Mouse (Mus musculus): ENCODE measurements around the gene Sh3bgrl2. TPM values are rescaled to one million over a fixed set of nuclear protein-coding genes. Genes with fewer than 3 reads are reported as not detected.
"Not testable (repeated sequence)": the region's sequence is repeated elsewhere in the genome, so short reads cannot be mapped to it uniquely, and the experiment has no call there.

Sh3bgrl2 gene
- polyA plus RNA-seq (2012; rRNA removed) = 4.5 and 7.3 TPM in 2 replicates

DNA sequence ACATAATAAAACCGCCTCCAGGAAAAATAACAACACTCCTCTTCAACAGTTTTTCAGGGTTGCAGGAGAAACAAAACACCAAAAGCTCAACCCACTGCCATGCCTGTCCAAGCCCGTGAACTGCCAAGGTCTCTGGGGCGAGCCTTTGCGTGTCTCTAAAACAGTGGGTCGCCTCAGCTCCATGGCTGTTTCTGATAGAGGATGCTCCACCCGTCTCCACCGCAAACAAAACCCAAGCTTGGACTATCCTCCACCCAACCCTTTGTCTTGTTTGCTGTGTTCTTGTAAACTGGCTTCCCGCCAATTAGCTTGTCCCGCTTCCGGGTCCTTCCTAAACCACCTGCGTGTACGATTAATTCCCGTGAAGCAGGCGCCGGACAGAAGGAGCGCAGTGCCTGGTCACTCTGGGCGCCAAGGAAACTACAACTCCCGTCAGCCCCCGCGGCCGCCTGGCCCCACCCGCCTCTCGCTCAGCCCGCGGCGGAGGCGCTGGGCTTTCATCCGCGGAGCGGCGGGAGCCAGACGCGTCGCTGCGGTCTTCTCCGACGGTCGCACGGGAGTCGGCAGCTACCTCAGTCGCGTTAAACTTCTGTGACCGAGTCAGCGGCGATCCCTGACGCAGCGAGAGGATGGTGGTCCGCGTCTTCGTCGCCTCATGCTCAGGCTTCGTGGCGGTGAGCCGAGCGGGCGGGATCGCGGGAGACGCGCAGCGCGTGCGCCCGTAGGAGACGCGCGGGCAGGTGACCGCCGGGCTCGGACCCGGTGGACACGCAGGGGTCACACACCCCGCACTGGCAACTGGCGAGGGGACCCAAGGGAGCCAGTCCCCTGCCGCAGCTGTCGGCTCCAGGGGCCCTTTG lies at the start of gene Sh3bgrl2:
TSS of gene Sh3bgrl2 (plus strand) at position 498 of the 860 bp plus-strand sequence.
- H3K4me1 ChIP-seq (ENCODE audit: control insufficient read depth, insufficient read depth, low read length) = no peaks in the 10 kb centered on the region
- TF ChIP-seq CTCF (IDR thresholded peaks at IDR 0.05; ENCODE audit: insufficient read depth, low read length) (no peak), POLR2A (IDR thresholded peaks at IDR 0.05; ENCODE audit: borderline replicate concordance, extremely low read depth, low read depth, low read length) (peak; percentile 73; the same call in 1 of the 2 replicates)
- WGBS = 3% methylated on average over 76 of the region's 76 CpGs
- peak within 1 kb of the TSS; percentile 95 for H3K4me3 ChIP-seq (replicated peaks; ENCODE audit: extremely low read depth, low read depth, low read length)
- peak; percentile 84 for DNase-seq

DNA sequence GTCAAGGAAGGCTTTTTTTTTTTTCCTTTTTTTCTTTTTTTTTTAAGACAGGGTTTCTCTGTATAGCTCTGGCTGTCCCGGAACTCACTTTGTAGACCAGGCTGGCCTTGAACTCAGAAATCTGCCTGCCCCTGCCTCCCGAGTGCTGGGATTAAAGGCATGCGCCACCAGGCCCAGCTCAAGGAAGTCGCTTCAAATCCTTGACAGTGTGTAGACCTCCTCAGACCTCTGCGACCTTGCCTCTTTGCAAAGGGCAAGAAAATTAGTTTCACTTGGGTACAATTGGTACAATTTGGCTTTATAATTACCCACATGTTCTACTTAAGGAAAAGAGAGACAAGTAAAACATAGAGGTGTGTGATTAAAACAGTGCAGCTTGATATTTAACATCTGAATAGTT lies 29.0 kb upstream of the Sh3bgrl2 start:
- WGBS = 86% methylated on average over 5 of the region's 5 CpGs
- H3K4me1 ChIP-seq (ENCODE audit: control insufficient read depth, insufficient read depth, low read length); H3K4me3 ChIP-seq (replicated peaks; ENCODE audit: extremely low read depth, low read depth, low read length); DNase-seq: not testable (repeated sequence)

- WGBS = 72% methylated on average over 6 of the region's 6 CpGs
- no peak for TF ChIP-seq POLR2A (IDR thresholded peaks at IDR 0.05; ENCODE audit: borderline replicate concordance, extremely low read depth, low read depth, low read length)
- no peak for TF ChIP-seq CTCF (IDR thresholded peaks at IDR 0.05; ENCODE audit: insufficient read depth, low read length)
- H3K4me3 ChIP-seq (replicated peaks; ENCODE audit: extremely low read depth, low read depth, low read length) = no peak overlapping the region
- no peak for DNase-seq
- H3K4me1 ChIP-seq (ENCODE audit: control insufficient read depth, insufficient read depth, low read length) = no peaks in the 10 kb centered on the region
Observed at GRCm38 (mm10) chr9:83519510-83520155, 28.5 kb upstream of the Sh3bgrl2 start.

DNA sequence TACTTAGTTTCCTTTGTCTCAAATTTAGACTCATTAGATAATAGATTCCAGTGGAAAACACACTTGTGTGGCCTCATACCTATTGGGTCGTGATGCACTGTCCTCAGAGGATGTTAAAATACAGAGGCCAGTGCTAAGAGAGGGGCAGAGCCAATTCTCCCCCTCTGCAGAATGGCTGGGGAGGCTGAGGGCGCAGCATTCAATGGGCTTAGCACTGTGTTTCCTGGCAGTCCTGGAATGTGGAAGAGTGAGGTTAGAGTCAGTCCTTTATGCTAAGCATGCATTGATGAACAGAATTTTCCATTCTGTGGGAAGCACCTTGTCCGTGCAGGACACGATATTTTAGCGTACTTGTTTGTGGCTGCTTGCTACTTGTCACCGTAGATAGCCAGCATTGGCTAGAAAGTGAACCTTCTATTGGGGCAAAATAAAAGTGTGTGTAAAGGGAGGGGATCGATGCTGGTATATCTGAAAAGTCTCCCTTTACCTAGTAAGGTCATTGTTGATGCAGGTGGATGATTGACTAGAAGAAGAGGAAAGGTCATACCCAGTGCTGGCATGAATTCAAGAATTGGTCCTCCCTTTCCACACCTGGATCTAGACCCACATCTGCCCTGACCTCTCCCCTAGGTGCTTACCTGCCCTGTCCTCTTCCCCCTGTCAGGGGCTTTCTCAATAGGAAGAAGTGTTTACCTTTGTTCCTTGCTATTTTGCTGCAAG lies 20.6 kb upstream of the Sh3bgrl2 start:
- no peaks in the 10 kb centered on the region for H3K4me1 ChIP-seq (ENCODE audit: control insufficient read depth, insufficient read depth, low read length)
- no peak for DNase-seq
- WGBS = 70% methylated on average over 7 of the region's 7 CpGs

GRCm38 (mm10) chr9:83533044-83533769 lies 14.9 kb upstream of the Sh3bgrl2 start:
- 61% methylated on average over 5 of the region's 5 CpGs for WGBS
- no peak for DNase-seq
- TF ChIP-seq CTCF (IDR thresholded peaks at IDR 0.05; ENCODE audit: insufficient read depth, low read length) (no peak), POLR2A (IDR thresholded peaks at IDR 0.05; ENCODE audit: borderline replicate concordance, extremely low read depth, low read depth, low read length) (no peak)
- no peaks in the 10 kb centered on the region for H3K4me1 ChIP-seq (ENCODE audit: control insufficient read depth, insufficient read depth, low read length)
- H3K4me3 ChIP-seq (replicated peaks; ENCODE audit: extremely low read depth, low read depth, low read length) = no peak overlapping the region

More for the DNA sequence above, 20.6 kb upstream of the Sh3bgrl2 start:
- no peak overlapping the region for H3K4me3 ChIP-seq (replicated peaks; ENCODE audit: extremely low read depth, low read depth, low read length)
- TF ChIP-seq CTCF (IDR thresholded peaks at IDR 0.05; ENCODE audit: insufficient read depth, low read length) = no peak
- TF ChIP-seq POLR2A (IDR thresholded peaks at IDR 0.05; ENCODE audit: borderline replicate concordance, extremely low read depth, low read depth, low read length) = no peak

DNA sequence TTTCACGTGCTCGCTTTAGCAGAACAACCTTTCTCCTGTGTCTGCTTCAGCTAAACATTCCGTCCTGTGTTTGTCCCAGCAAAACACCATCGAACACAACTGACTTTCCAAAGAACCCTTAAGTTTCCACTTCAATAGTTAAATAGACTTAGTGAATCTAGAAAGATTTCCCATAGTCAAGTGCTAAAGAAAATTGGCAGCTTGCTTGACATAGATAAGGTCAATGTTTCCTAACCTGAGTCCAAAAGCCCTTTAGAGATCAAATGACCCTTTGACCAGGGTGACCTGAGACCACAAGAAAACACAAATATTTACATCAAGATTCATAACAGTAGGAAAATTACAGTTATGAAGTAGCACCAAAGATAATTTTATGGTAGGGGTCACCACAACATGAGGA lies 11.2 kb upstream of the Sh3bgrl2 start:
- DNase-seq = no peak
- Histone ChIP-seq H3K4me1 (ENCODE audit: control insufficient read depth, insufficient read depth, low read length) (no peaks in the 10 kb centered on the region), H3K4me3 (replicated peaks; ENCODE audit: extremely low read depth, low read depth, low read length) (no peak overlapping the region)
- WGBS = 75% methylated on average over 4 of the region's 4 CpGs
- no peak for TF ChIP-seq CTCF (IDR thresholded peaks at IDR 0.05; ENCODE audit: insufficient read depth, low read length)
- no peak for TF ChIP-seq POLR2A (IDR thresholded peaks at IDR 0.05; ENCODE audit: borderline replicate concordance, extremely low read depth, low read depth, low read length)

GRCm38 (mm10) chr9:83537510-83537909 lies 10.6 kb upstream of the Sh3bgrl2 start:
- TF ChIP-seq POLR2A (IDR thresholded peaks at IDR 0.05; ENCODE audit: borderline replicate concordance, extremely low read depth, low read depth, low read length) = no peak
- TF ChIP-seq CTCF (IDR thresholded peaks at IDR 0.05; ENCODE audit: insufficient read depth, low read length) = no peak
- WGBS = 23% methylated on average over 2 of the region's 2 CpGs
- Histone ChIP-seq H3K4me1 (ENCODE audit: control insufficient read depth, insufficient read depth, low read length) (no peaks in the 10 kb centered on the region), H3K4me3 (replicated peaks; ENCODE audit: extremely low read depth, low read depth, low read length) (no peak overlapping the region)
- DNase-seq = no peak

GRCm38 (mm10) chr9:83537921-83538536 lies 10.1 kb upstream of the Sh3bgrl2 start:
- no peaks in the 10 kb centered on the region for H3K4me1 ChIP-seq (ENCODE audit: control insufficient read depth, insufficient read depth, low read length)
- 54% methylated on average over 15 of the region's 15 CpGs for WGBS
- DNase-seq = no peak
- TF ChIP-seq CTCF (IDR thresholded peaks at IDR 0.05; ENCODE audit: insufficient read depth, low read length) = no peak
- TF ChIP-seq POLR2A (IDR thresholded peaks at IDR 0.05; ENCODE audit: borderline replicate concordance, extremely low read depth, low read depth, low read length) = no peak
- H3K4me3 ChIP-seq (replicated peaks; ENCODE audit: extremely low read depth, low read depth, low read length) = no peak overlapping the region

Measured in lung, adult 2 months (tissue).